Mouse (Mus musculus): ENCODE measurements around the gene Sh2d1a. TPM values are rescaled to one million over a fixed set of nuclear protein-coding genes. Genes with fewer than 3 reads are reported as not detected.

The Sh2d1a gene
- total RNA-seq, 1 experiment, result not detected

DNA sequence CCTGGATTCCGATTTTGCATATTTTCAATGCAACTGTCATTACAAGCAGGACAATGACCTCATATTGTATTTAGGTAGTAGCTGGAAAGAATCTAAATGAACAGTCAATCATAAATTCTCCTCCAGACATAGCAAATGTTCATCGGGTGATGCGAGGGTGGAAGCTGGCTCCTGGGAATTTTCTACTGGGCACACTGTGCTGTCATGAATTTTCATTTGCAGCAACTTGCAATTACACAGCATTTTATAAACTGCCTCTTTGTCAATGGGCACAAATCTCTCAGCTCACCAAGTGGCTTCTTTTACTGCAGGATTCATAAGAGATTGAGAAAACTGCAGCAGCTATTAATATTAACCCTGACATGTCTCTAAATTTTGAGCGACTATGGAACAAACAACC is 28.4 kb downstream of the Sh2d1a start:
- Histone ChIP-seq H3K9ac (ENCODE audit: insufficient read depth, low read depth, low read length, poor library complexity, severe bottlenecking) (no peak overlapping the region), H3K4me3 (ENCODE audit: insufficient read depth in 1 of 2, low read depth in 1 of 2, low read length in 2 of 2, poor library complexity in 1 of 2, severe bottlenecking in 1 of 2) (no peak overlapping the region), H3K27ac (ENCODE audit: insufficient read depth, low read depth, low read length, poor library complexity, severe bottlenecking) (no peak overlapping the region), H3K9me3 (ENCODE audit: control insufficient read depth, insufficient read depth, low read depth, low read length) (no peaks in the 10 kb centered on the region), H3K4me1 (ENCODE audit: control insufficient read depth in 2 of 2, insufficient read depth in 2 of 2, low read length in 2 of 2, poor library complexity in 1 of 2) (no peaks in the 10 kb centered on the region), H3K36me3 (ENCODE audit: control insufficient read depth, insufficient read depth, low read length, poor library complexity, severe bottlenecking) (no peaks in the 10 kb centered on the region)
- DNase-seq (ENCODE audit: low read depth, low spot score), result no peak
- no peak for TF ChIP-seq MAFK (IDR thresholded peaks at IDR 0.05; ENCODE audit: insufficient read depth, low read depth, low read length)
- in situ Hi-C loops (cut with MboI; ENCODE audit: low sequenced_read_pairs in 2 of 2, unreplicated experiment in 2 of 2), result no loop called here

DNA sequence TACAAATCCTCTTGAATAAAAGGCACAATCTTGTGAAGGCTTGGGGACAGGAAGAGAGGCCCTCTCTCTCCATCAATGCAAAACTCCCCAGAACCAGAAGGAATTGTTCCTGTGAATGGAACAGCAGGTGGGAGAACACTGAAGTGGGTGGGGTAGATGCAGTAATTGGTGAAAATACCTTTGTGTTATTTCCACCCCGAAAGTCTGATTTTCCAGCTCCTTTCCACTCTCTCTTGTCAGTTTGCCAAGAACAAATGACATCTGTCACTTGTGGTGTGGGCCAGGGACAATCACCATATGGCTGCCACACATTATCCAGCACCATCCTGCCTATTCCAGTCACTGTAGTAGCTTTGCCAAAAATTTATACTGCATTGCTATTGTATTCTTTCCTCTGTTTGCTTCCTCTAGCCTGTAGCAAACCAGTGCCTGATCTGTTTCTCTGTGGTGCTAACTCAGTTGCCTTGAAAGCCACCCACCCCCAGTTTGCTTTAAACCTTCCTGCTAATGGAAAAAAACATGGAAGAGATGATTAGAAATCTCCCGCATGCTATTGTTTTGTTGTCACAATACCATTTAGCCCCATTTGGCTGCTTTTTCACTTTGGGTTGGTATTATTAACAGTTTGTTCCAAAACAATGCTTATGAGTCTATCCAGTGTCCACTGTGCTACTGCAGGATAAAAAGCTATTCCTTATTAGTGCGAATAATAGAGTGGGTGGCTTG is 37.9 kb downstream of the Sh2d1a start:
- Histone ChIP-seq H3K4me3 (ENCODE audit: insufficient read depth in 1 of 2, low read depth in 1 of 2, low read length in 2 of 2, poor library complexity in 1 of 2, severe bottlenecking in 1 of 2) (no peak overlapping the region), H3K9ac (ENCODE audit: insufficient read depth, low read depth, low read length, poor library complexity, severe bottlenecking) (no peak overlapping the region), H3K36me3 (ENCODE audit: control insufficient read depth, insufficient read depth, low read length, poor library complexity, severe bottlenecking) (no peaks in the 10 kb centered on the region), H3K27ac (ENCODE audit: insufficient read depth, low read depth, low read length, poor library complexity, severe bottlenecking) (no peak overlapping the region), H3K4me1 (ENCODE audit: control insufficient read depth in 2 of 2, insufficient read depth in 2 of 2, low read length in 2 of 2, poor library complexity in 1 of 2) (no peaks in the 10 kb centered on the region), H3K9me3 (ENCODE audit: control insufficient read depth, insufficient read depth, low read depth, low read length) (no peaks in the 10 kb centered on the region)
- in situ Hi-C loops (cut with MboI; ENCODE audit: low sequenced_read_pairs in 2 of 2, unreplicated experiment in 2 of 2), result no loop called here
- DNase-seq (ENCODE audit: low read depth, low spot score), result no peak
- TF ChIP-seq MAFK (IDR thresholded peaks at IDR 0.05; ENCODE audit: insufficient read depth, low read depth, low read length) (no peak), HCFC1 (IDR thresholded peaks at IDR 0.05; ENCODE audit: borderline replicate concordance, insufficient read depth, low read length) (no peak), ZC3H11A (IDR thresholded peaks at IDR 0.05; ENCODE audit: borderline replicate concordance, low read depth, low read length) (no peak), ZNF384 (IDR thresholded peaks at IDR 0.05; ENCODE audit: low read depth, low read length) (no peak), CHD2 (IDR thresholded peaks at IDR 0.05; ENCODE audit: low read depth, low read length) (no peak)

DNA sequence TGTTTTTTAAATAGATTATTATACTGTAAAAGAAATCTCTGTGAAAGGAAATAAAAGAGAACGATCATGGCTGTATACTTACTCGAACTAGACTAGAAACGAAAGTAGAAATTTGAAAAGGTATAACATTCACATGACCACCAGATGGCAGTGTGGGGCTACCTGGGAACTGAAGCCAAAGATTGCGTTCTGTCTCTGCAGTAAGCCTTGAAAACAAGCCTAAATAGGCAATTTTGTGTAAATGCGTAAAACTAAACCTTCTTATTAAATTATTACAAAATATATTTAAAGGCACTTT is 38.5 kb downstream of the Sh2d1a start:
- no peaks in the 10 kb centered on the region for H3K9me3 ChIP-seq (ENCODE audit: control insufficient read depth, insufficient read depth, low read depth, low read length)
- H3K36me3 ChIP-seq (ENCODE audit: control insufficient read depth, insufficient read depth, low read length, poor library complexity, severe bottlenecking), result no peaks in the 10 kb centered on the region
- H3K27ac ChIP-seq (ENCODE audit: insufficient read depth, low read depth, low read length, poor library complexity, severe bottlenecking), result no peak overlapping the region
- no peak for TF ChIP-seq MAFK (IDR thresholded peaks at IDR 0.05; ENCODE audit: insufficient read depth, low read depth, low read length)
- TF ChIP-seq CHD2 (IDR thresholded peaks at IDR 0.05; ENCODE audit: low read depth, low read length), result no peak
- TF ChIP-seq ZC3H11A (IDR thresholded peaks at IDR 0.05; ENCODE audit: borderline replicate concordance, low read depth, low read length), result no peak
- no peak for TF ChIP-seq HCFC1 (IDR thresholded peaks at IDR 0.05; ENCODE audit: borderline replicate concordance, insufficient read depth, low read length)
- TF ChIP-seq ZNF384 (IDR thresholded peaks at IDR 0.05; ENCODE audit: low read depth, low read length), result no peak
- peak; percentile 37 for DNase-seq (ENCODE audit: low read depth, low spot score)
- H3K4me1 ChIP-seq (ENCODE audit: control insufficient read depth in 2 of 2, insufficient read depth in 2 of 2, low read length in 2 of 2, poor library complexity in 1 of 2), result no peaks in the 10 kb centered on the region
- no peak overlapping the region for H3K4me3 ChIP-seq (ENCODE audit: insufficient read depth in 1 of 2, low read depth in 1 of 2, low read length in 2 of 2, poor library complexity in 1 of 2, severe bottlenecking in 1 of 2)
- no peak overlapping the region for H3K9ac ChIP-seq (ENCODE audit: insufficient read depth, low read depth, low read length, poor library complexity, severe bottlenecking)
- in situ Hi-C loops (cut with MboI; ENCODE audit: low sequenced_read_pairs in 2 of 2, unreplicated experiment in 2 of 2), result no loop called here

DNA sequence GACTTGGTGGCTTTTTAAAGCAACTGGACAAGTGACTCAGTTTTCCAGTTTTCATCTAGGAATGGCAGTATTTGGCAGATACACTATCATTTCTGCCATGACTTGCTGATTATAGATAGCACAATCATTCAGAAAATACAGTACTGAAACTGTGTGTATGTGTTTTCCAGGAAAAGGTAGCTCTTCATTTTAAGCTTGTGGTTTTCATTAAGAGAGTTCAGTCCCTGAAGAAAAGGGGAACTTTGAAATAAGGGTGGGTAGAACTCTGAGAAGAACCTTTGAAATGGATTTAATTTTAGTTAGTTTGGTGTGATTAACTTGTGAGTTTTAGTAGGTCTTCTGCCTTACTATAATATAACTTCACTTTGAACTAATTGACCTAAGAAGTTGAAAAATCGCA is 42.8 kb downstream of the Sh2d1a start:
- no peaks in the 10 kb centered on the region for H3K9me3 ChIP-seq (ENCODE audit: control insufficient read depth, insufficient read depth, low read depth, low read length)
- H3K36me3 ChIP-seq (ENCODE audit: control insufficient read depth, insufficient read depth, low read length, poor library complexity, severe bottlenecking), result no peaks in the 10 kb centered on the region
- no peak overlapping the region for H3K9ac ChIP-seq (ENCODE audit: insufficient read depth, low read depth, low read length, poor library complexity, severe bottlenecking)
- in situ Hi-C loops (cut with MboI; ENCODE audit: low sequenced_read_pairs in 2 of 2, unreplicated experiment in 2 of 2), result no loop called here
- DNase-seq (ENCODE audit: low read depth, low spot score), result no peak
- TF ChIP-seq MAFK (IDR thresholded peaks at IDR 0.05; ENCODE audit: insufficient read depth, low read depth, low read length) (no peak), ZC3H11A (IDR thresholded peaks at IDR 0.05; ENCODE audit: borderline replicate concordance, low read depth, low read length) (no peak), HCFC1 (IDR thresholded peaks at IDR 0.05; ENCODE audit: borderline replicate concordance, insufficient read depth, low read length) (no peak), CHD2 (IDR thresholded peaks at IDR 0.05; ENCODE audit: low read depth, low read length) (no peak), ZNF384 (IDR thresholded peaks at IDR 0.05; ENCODE audit: low read depth, low read length) (no peak)
- no peaks in the 10 kb centered on the region for H3K4me1 ChIP-seq (ENCODE audit: control insufficient read depth in 2 of 2, insufficient read depth in 2 of 2, low read length in 2 of 2, poor library complexity in 1 of 2)
- H3K4me3 ChIP-seq (ENCODE audit: insufficient read depth in 1 of 2, low read depth in 1 of 2, low read length in 2 of 2, poor library complexity in 1 of 2, severe bottlenecking in 1 of 2), result no peak overlapping the region
- no peak overlapping the region for H3K27ac ChIP-seq (ENCODE audit: insufficient read depth, low read depth, low read length, poor library complexity, severe bottlenecking)

DNA sequence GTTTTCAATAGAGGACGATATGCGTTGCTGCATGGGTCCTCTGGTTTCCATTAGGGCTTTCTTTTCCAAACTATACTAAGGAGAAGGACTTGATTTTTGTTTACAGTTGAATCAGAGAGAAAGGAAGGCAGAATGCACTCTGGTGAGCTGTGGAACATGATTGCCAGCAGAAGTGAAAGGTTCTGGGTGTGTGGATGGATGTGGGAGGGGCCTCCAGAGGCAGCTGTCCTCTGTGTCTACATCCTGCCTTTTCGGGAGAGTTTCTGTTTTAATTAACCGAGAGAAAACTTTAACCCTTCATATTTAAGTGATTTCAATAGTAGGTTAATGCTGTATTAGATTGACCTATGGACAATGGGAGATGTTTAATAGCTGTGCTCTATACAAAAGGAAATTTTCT is 46.3 kb downstream of the Sh2d1a start:
- Histone ChIP-seq H3K27ac (ENCODE audit: insufficient read depth, low read depth, low read length, poor library complexity, severe bottlenecking) (no peak overlapping the region), H3K4me3 (ENCODE audit: insufficient read depth in 1 of 2, low read depth in 1 of 2, low read length in 2 of 2, poor library complexity in 1 of 2, severe bottlenecking in 1 of 2) (no peak overlapping the region), H3K9me3 (ENCODE audit: control insufficient read depth, insufficient read depth, low read depth, low read length) (no peaks in the 10 kb centered on the region), H3K9ac (ENCODE audit: insufficient read depth, low read depth, low read length, poor library complexity, severe bottlenecking) (no peak overlapping the region), H3K36me3 (ENCODE audit: control insufficient read depth, insufficient read depth, low read length, poor library complexity, severe bottlenecking) (no peaks in the 10 kb centered on the region), H3K4me1 (ENCODE audit: control insufficient read depth in 2 of 2, insufficient read depth in 2 of 2, low read length in 2 of 2, poor library complexity in 1 of 2) (no peaks in the 10 kb centered on the region)
- no peak for TF ChIP-seq ZC3H11A (IDR thresholded peaks at IDR 0.05; ENCODE audit: borderline replicate concordance, low read depth, low read length)
- TF ChIP-seq MAFK (IDR thresholded peaks at IDR 0.05; ENCODE audit: insufficient read depth, low read depth, low read length), result no peak
- no peak for TF ChIP-seq CHD2 (IDR thresholded peaks at IDR 0.05; ENCODE audit: low read depth, low read length)
- TF ChIP-seq HCFC1 (IDR thresholded peaks at IDR 0.05; ENCODE audit: borderline replicate concordance, insufficient read depth, low read length), result no peak
- TF ChIP-seq ZNF384 (IDR thresholded peaks at IDR 0.05; ENCODE audit: low read depth, low read length), result no peak
- DNase-seq (ENCODE audit: low read depth, low spot score), result no peak
- in situ Hi-C loops (cut with MboI; ENCODE audit: low sequenced_read_pairs in 2 of 2, unreplicated experiment in 2 of 2), result no loop called here
